Mouse (Mus musculus): ENCODE results near the gene Rnf144b.

Gene Rnf144b

DNA sequence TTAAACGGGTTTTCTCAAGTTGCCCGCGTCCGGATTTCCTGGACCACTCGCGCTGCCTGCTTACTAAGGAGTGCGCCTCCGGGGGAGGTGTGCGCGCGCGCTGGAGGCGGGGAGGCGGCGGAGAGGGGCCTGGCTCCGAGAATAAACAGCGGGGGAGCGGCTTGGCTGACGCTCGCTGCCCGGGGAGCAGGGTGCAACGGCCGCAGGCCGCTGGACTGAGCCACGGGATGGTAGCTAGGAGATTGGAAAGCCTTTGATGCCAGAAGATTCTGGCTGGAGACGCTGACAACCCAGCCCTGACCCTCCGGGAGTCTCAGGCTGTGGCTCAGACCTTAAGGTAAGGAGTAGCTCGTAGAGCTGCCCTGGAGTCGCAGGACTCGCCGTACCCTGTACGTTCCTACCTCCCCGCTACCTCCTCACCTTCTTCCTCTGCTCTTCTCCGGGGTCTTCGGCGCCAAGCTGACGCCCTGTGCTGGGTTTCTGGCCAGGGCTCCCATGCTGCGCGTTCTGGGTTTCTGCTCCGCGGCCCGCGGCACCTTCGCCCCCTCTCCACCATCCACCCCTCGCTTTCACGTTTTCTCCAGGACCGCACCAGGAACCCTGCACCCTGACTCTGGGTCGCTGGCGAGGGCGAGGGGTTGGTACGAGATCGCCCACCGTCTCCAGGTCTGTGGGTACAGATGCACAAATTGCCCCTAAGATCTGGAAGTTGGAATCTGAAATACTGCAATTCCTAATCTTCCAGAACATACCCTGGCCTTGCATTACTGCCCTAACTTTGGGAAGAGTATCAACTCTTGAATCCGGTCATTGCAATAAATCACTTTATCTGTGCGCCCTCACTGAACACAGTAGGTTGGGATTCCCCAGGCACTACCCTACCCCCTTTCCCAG is at the start of gene Rnf144b:
Rnf144b (plus strand) TSS at position 120 of the 894 bp plus-strand sequence.
- in situ Hi-C loops (cut with MboI, MseI) = no loop called here

DNA sequence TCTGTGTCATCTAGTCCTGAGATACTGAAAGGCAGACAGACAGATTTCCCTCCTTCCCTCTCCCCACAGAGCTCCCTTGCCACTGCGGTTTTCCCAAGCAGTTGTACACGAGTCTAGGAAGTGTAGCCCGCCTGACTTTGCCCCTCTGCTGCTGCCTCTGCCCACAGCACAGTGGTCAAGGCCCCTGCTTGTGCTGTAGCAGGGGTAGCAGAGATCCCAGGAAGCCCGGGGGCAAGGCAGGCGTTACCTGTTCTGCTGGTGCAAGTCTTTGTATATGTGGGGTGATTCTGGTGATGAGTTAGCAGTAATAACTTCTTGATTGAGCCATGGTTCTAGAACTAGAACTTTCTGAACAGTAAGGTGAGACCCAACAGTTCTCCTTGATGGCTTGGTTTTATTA is 46.3 kb upstream of the Rnf144b start:
- in situ Hi-C loops (cut with MboI, MseI) = loop anchor here (10.0 kb wide), 1 partner anchor 209 kb away; no protein-coding TSS in a partner anchor

DNA sequence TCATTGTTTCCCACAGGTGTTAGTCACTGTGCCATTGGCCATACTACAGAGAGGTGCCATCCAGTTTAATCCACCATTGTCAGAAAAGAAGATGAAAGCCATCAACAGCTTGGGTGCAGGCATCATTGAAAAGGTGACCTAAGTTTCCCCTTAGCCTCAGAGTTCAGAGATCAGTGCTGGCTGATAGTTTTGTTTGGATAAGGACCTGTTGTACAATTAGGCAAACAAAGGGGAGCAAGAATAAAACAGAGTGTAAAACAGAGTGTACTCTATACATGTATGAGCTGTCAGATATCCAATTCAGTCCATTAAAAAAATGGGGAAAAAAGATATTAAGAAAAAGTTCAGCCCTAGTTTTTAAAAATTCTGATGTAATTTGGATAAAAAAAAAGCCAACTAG is 45.1 kb upstream of the Rnf144b start:
- in situ Hi-C loops (cut with MboI, MseI) = loop anchor here (10.0 kb wide), 1 partner anchor 207 kb away; no protein-coding TSS in a partner anchor

DNA sequence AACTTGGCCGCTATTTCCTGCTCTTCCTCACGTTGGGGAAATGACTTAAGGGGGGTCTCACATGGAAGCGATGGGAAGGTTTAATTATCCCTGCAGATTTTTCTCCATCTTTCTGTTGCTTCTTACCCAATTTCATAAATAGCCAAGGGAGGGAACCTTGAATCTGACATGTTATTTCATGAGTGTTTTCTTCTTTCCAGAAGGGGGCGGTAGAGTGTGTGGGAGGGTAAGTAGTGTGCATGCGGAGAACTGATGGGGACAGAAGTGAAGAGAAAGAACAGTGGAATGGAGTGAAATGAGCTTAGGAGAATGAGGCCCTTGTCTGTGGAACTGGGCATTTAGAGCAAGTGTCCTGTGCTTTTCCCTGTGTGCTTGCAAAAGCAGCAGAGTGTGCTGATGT is 43.7 kb upstream of the Rnf144b start:
- in situ Hi-C loops (cut with MboI, MseI) = loop anchor here (10.0 kb wide), 1 partner anchor 206 kb away; no protein-coding TSS in a partner anchor

DNA sequence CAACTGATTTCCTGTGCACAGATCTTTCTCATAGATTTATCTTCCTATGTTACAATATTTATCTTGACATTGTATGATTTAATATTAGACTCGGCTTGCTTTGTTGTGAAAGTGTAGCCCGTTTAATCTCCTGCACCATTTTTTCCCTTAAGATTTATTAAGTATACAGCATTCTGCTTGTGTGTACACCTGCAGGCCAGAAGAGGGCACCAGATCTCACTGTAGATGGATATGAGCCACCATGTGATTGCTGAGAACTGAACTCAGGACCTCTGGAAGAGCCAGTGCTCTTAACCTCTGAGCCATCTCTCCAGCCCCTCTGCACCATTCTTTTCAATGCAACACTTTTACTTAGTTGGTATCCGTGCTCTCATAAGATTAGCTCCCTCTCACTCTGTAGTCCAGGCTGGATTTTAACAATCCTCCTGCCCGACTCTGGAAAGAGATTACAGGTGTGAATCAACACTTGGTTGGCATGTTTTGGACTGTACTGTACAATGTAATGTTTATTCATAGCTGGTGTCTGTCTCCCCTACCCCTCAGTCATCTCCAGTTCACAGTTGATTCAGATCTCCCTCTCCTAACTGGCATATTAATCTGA is 41.5 kb upstream of the Rnf144b start:
- in situ Hi-C loops (cut with MboI, MseI) = no loop called here

DNA sequence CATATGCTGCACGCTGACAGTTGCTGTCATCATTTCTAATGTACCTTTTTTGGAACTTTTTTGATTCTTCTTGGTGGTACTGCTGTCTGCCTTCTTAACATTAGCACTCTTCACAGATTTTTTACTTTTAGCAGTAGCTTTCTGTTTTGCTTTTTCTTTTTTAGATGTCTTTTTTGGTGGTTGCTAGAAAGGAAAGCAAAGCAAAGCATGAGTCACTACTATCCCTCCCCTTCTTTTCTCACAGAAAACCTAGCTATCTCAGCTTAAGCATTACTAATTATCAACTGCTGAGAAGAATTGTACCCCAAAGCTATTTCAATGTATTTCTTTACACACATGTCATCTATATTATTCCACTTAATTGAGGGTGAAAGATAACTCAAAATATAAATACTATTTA is 34.0 kb upstream of the Rnf144b start:
- in situ Hi-C loops (cut with MboI, MseI) = no loop called here

DNA sequence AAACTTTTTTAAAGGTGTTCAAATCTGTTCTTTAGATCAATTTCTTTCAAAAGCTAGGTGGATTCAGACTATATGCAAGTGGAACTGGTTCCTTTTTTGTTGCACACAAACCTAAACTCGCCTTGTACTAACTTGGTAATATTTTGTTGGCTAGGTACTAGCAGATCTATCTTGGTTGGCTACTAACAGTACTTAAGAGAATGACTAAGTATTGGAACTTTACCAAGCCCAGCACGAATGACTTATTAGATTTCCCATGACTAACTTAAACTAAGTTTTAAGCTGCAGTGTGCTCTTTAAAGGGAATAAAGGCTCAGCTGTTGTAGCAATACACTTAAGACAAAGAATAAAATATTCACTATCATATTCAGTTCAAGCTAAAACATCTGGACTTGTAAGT is 33.2 kb upstream of the Rnf144b start:
- in situ Hi-C loops (cut with MboI, MseI) = no loop called here

DNA sequence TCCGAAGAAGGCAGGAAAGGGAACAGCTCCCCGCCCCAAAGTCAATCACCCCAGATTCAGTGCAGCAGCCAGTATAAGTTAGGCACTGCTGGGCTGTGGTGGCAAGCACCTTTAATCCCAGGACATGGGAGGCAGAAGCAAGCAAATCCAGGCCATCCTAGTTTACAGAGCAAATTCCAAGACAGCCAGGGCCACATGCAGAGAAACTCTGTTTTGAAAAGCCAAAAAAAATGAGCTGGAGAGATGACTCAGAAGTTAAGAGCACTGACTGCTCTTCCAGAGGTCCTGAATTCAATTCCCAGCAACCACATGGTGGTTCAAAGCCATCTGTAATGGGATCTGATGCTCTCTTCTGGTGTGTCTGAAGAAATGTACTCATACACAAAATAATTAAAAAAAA is 28.7 kb upstream of the Rnf144b start:
- in situ Hi-C loops (cut with MboI, MseI) = no loop called here

DNA sequence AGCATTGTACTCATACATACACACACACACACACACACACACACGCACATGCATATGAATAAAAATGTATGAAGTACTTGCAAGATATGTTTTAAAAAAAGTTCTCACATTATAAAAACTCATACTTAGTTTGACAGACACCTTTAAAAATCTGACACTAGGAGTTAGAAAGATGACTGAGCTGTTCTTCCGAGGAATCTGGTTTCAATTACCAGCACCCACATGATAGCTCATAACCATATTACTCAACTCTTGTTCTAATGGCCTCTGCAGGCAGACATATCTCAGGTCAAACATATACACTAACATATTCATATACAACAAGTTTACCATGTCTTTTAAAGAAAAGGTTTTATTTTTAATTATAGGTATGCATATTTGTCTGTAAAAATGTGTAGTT is 25.9 kb upstream of the Rnf144b start:
- in situ Hi-C loops (cut with MboI, MseI) = no loop called here

DNA sequence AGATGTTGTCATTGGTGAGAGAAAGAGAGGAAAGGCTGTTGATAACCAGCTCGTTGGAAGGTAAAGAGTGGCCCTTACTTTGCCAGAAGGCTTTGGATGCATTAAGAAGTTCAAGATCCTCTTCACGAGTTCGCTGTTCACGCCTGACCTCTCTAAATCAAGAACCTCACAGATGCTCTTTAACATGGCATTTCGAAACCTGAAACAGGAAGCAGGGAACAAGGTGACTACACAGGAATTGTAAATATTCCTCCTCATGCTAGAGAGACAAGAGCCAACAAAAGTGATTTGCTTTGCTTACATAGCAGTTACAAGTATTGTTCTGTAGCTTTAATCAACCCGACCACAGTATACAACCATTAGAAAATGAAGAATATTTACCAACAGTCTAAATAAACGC is 23.2 kb upstream of the Rnf144b start:
- in situ Hi-C loops (cut with MboI, MseI) = no loop called here

DNA sequence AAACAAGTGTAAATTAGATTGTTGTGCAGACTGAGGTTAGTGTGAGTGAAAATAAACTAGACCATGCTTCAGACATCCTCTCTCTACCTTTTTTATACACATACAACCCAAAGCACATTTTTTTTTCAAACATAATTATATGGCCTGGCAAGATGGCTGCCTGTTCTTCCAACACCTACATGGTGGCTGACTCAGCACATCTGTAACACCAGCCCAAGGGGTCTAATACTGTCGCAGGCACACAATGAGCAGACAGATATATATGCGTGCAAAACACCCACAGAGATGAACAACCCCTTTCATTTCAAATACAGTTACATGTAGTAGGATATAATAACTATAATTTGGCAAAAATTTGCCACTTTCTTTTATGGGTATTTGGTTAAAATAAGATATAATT is 21.9 kb upstream of the Rnf144b start:
- in situ Hi-C loops (cut with MboI, MseI) = no loop called here

DNA sequence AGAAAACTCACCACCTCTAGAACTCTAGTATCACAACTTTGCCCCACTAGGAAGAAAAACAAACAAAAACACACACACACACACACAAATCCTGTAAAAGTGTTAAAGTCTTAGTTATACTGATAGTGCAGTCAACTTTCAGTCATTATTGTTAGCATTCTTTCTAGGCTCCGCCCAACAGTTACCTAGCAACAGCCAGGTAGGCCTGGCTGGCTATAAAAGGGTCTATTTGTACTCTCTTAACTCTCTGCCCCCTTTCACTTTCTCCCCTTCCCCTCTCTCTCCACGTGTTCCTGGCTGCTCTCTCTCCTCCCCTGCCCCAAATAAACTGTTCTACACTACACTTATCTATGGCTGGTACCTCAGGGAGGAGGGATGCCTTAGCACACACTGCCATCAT is 18.3 kb upstream of the Rnf144b start:
- in situ Hi-C loops (cut with MboI, MseI) = no loop called here

DNA sequence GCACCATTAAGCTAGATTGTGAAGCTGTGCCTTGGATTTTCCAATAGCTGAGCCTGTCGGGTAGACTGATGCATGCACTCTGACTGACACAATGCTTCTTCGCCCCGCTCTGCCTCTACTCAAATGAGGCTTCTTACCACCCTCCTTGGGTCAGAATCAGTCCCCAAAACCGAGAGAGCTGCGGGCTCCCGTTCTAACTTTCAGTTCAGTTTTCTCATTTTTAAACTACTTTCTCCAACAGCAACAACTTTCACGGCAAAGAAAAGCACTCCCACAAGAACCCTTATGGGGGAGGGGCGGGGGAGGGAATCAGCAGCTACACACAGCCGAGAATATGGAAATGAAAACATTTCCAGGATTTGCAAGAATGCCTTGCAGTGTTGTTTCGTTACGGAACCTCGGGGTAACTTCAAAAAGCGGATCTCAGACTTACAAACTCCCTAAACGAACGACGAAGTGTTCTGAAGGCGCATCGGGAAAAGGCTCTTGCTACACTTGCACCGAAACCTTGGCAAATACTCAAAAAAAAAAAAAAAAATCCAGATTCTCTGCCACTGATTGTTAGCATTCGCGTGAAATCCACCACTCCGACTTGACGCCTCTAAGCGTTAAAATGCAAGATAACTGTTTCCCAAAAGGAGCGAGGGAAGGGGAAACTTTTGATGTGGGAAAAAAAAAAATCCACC is 17.5 kb upstream of the Rnf144b start:
- in situ Hi-C loops (cut with MboI, MseI) = no loop called here

DNA sequence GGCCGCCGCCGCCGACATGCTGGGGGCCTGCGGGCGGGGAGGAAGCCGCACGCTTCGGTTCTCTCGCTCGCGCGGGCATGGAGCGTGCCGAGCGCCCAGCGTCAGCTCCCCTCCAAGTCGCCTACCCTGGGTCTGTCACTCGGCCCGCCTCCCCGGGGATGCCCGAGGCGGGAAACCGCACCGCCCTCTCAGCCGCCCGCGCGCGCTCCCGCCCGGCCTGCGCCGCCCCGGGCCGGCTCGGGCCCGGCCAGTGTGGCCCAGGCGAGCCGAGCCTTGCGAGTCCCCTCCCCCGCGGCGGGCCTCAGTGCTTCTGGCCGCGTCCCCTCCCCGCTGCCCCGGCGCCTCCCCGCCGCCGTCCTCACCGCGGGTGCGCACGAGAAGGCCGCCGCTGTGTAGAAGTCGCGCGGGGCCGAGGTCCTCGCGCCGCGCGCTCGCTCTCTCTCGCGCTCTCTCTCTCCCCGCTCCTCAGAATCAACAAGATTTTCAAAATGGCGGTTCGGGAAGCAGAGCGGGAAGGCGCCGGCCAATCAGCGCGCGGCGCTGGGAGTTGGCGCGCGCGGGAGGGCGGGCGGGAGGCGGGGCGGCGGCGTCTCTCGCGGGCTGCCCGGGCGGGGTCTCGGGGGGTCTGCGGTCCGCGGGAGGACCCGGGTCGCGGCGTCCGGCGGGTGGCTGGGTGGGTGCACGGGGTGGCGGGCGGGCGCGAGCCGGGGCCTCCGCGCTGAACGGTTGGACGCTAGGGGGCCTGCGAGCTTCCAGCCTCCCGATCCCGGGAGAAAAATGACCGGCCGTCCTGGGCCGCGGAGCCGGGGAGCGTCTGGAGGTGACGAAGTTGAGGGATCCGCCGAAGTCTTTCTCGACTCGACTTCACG is 16.5 kb upstream of the Rnf144b start, which contains the start of gene Dek:
Dek (minus strand) TSS at position 491 of the 869 bp plus-strand sequence.
- in situ Hi-C loops (cut with MboI, MseI) = no loop called here

DNA sequence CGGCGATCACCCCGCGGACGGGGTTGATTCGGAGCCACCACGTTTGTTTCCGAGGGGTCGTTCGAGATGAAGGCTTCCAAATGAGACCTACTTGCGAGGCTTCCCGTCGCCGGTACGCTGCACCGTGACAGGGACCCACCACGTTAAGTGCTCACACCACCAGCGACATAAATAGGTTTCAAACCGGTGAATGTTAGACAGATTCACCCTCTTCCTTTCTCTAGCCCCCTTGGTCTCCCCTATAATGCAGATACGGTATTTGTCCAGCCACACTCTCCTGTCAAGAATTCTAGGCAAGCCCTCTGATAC is 15.9 kb upstream of the Rnf144b start:
- in situ Hi-C loops (cut with MboI, MseI) = no loop called here

DNA sequence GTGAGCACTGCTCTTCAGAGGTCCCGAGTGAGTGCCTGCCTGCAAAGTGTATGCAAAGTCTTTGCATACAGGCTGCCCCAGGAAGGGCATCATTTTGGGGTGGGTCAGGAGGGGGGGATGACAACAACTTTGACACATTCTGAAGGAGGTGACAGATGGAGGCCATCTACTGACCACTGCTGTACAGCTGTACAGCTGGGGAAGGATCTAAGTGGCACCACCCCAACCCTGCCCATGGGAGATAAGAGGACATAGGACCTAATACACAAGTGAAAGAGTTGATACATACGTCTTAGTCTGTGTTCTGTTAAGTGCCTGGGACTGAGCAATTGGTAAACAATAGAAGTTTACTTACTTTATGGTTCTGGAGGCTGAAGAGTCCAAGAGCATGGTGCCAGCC is 13.2 kb upstream of the Rnf144b start:
- in situ Hi-C loops (cut with MboI, MseI) = no loop called here

DNA sequence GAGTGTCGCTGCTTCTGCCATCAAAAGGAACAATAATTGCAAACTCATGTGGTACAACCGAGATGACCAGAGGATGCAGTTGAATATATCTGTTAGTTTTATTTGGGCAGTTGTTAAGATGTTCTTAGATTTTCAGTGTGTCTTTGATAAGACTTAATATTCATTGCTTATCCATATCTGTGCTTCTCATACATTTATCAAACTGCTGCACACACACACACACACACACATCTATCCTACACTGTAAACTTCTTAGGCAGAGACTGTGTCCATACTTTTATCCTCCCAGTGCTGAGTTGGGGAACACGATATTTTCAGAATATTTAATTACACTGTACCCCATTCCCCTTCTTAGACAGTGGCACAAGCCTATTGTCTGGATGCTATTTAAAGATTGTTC is 11.3 kb upstream of the Rnf144b start:
- in situ Hi-C loops (cut with MboI, MseI) = no loop called here

DNA sequence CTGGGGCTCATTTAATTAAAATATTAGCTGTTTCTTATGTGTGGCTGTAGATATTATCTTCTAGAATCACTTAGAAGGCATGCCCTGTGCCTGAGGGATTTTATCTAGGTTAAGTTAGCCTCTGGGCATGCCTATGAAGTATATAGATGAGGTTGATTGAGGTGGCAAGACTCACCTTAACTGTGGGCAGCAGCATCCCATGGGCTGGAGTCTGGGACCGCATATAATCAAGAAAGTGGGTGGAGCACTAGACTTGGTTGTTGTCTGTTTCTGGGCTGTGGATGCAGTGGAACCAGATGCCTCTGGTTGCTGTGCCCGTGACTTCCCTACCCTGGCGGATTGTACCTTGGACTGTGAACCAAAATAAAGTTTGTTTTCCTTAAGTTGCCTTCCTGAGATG is 10.4 kb upstream of the Rnf144b start:
- in situ Hi-C loops (cut with MboI, MseI) = no loop called here

DNA sequence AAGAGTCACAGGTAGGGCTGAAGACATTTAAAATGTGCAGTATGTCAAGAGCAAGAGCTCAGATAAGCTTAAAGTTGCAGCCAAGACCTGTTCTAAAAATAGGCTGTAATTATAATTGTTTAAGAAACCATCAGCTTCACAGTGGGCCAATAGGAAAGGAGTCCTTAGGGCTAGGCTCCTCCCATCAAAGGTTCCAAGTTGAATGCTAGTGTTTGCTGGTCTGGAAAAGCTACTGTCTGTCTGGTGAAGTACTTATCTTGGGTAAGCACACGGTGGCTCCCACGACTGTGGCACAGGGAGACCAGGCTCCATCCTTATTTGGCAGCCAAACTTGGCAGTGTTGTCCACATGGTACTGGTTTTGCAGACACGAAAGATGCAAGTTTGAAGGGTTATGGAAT is 9.5 kb upstream of the Rnf144b start:
- in situ Hi-C loops (cut with MboI, MseI) = no loop called here

DNA sequence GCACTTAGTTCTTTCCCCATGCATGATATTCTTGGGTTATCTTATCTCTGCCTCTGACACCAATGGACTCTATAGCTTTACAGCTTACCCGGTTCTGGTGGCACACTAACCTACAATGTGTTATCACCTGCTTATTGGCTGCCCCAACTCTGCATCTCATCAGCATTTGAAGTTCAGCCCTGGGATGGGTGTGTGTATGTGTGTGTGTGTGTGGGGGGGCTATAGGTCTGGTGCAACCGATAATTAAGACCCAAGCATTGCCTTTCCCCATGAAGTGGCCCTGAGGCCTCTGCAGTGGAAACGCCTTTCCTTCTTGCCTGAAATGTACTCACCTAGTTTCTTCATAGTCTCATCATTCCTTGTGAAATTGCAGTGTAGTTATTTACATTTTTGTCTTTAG is 6.5 kb upstream of the Rnf144b start:
- in situ Hi-C loops (cut with MboI, MseI) = no loop called here

DNA sequence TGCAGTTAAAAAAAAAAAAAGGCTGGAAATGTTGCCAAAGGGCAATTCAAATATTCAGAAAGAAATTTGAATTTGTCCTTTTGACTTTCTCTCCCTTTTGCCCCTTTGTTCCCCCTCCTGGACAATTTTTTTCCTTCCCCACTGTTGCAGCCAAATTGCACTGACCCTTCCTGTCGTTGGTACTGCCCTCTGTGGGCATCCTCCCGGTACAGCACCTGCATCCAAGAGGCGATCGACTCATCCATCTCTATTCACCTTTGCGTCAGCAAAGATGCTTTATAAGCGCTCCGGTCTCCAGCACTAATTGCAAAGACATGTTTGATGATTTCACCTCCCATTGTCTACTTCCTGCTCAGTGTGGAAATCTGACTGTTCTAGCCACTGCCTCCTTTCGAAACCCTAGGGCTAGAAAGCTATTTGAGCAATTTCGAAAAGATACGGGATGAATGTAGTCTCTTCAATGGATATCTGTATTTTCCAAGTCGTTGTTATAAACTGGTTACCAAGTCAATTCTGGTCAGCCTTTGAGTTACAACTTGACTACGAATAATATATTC is 1.0 kb upstream of the Rnf144b start:
- in situ Hi-C loops (cut with MboI, MseI) = no loop called here
